Mouse (Mus musculus) embryonic stem cell, embryonic (primary cell): ENCODE results near the gene Rybp.

Experiments used
- CTCF ChIA-PET, 4 experiments: fragments of 300-600 bp in 2 of 4; fragments of 350-600 bp in 2 of 4; sonication (Branson Sonifier 250); formaldehyde crosslinking; loops; one replicate each; lab custom pipeline; 2022; ENCODE audit warnings: inconsistent platforms in 2 of 4; lab: Charles Lee
- POLR2A ChIA-PET, 4 experiments: fragments of 300-600 bp in 2 of 4; fragments of 350-600 bp in 2 of 4; sonication (Branson Sonifier 250); formaldehyde crosslinking; loops; one replicate each; lab custom pipeline; 2022; ENCODE audit warnings: antibody characterized with exemption in 4 of 4, inconsistent platforms in 1 of 4; lab: Charles Lee

The Rybp gene

GRCm38 (mm10) chr6:100300831-100301230, 13.5 kb upstream of the Rybp start:
- CTCF ChIA-PET = no interaction called here
- POLR2A ChIA-PET = interaction anchor here in 1 of 4 experiments (1.2 kb wide), 1 partner anchor 19 kb away, joined by 3 read pairs; no protein-coding TSS in a partner anchor

GRCm38 (mm10) chr6:100298945-100299344, 11.7 kb upstream of the Rybp start:
- CTCF ChIA-PET = no interaction called here
- POLR2A ChIA-PET = interaction anchor here in 2 of 4 experiments (1.3 to 2.1 kb wide), 3 partner anchors 10 to 36 kb away, joined by 4 to 8 read pairs (median 7); no protein-coding TSS in a partner anchor

GRCm38 (mm10) chr6:100297536-100297935, 10.3 kb upstream of the Rybp start:
- ChIA-PET POLR2A (interaction anchor here (0.6 to 2.1 kb wide), 15 partner anchors 9 to 155 kb away, joined by 3 to 8 read pairs (median 4); partner anchors contain the start of gene Rybp (in 1 of the 4)), CTCF (interaction anchor here in 1 of 4 experiments (0.7 kb wide), 1 partner anchor 312 kb away, joined by 4 read pairs; no protein-coding TSS in a partner anchor)

- POLR2A ChIA-PET = interaction anchor here in 1 of 4 experiments (1.9 kb wide), 1 partner anchor 86 kb away, joined by 7 read pairs; no protein-coding TSS in a partner anchor
- CTCF ChIA-PET = no interaction called here
Measured at GRCm38 (mm10) chr6:100292411-100292810, 5.1 kb upstream of the Rybp start.

- POLR2A ChIA-PET = interaction anchor here in 3 of 4 experiments (0.6 to 2.0 kb wide), 21 partner anchors 9 to 275 kb away, joined by 3 to 15 read pairs (median 4); no protein-coding TSS in a partner anchor
- CTCF ChIA-PET = interaction anchor here in 2 of 4 experiments (0.5 to 0.6 kb wide), 2 partner anchors 209 to 426 kb away, joined by 3 read pairs; no protein-coding TSS in a partner anchor
Measured at GRCm38 (mm10) chr6:100289058-100289457, 1.8 kb upstream of the Rybp start.

GRCm38 (mm10) chr6:100288730-100289035, 1.4 kb upstream of the Rybp start:
- POLR2A ChIA-PET = interaction anchor here in 3 of 4 experiments (0.6 to 2.0 kb wide), 25 partner anchors 9 to 275 kb away, joined by 3 to 15 read pairs (median 4); no protein-coding TSS in a partner anchor

GRCm38 (mm10) chr6:100288016-100288729, 888 bp upstream of the Rybp start:
- ChIA-PET CTCF (interaction anchor here in 1 of 4 experiments (0.5 kb wide), 1 partner anchor 210 kb away, joined by 3 read pairs; no protein-coding TSS in a partner anchor), POLR2A (interaction anchor here in 3 of 4 experiments (0.7 to 2.0 kb wide), 24 partner anchors 10 to 275 kb away, joined by 3 to 15 read pairs (median 4); no protein-coding TSS in a partner anchor)

More at GRCm38 (mm10) chr6:100288730-100289035, 1.4 kb upstream of the Rybp start:
- CTCF ChIA-PET = interaction anchor here in 1 of 4 experiments (0.5 kb wide), 1 partner anchor 209 kb away, joined by 3 read pairs; no protein-coding TSS in a partner anchor

- ChIA-PET CTCF (interaction anchor here in 1 of 4 experiments (0.7 kb wide), 1 partner anchor 107 kb away, joined by 5 read pairs; no protein-coding TSS in a partner anchor), POLR2A (interaction anchor here in 3 of 4 experiments (0.6 to 9.8 kb wide), 21 partner anchors 9 to 461 kb away, joined by 3 to 167 read pairs (median 4); no protein-coding TSS in a partner anchor)
Measured at GRCm38 (mm10) chr6:100286573-100287333, 532 bp downstream of the Rybp start.

GRCm38 (mm10) chr6:100285985-100286572, 1.2 kb downstream of the Rybp start:
- ChIA-PET POLR2A (interaction anchor here in 3 of 4 experiments (0.7 to 9.8 kb wide), 22 partner anchors 9 to 461 kb away, joined by 3 to 167 read pairs (median 4); no protein-coding TSS in a partner anchor), CTCF (interaction anchor here in 1 of 4 experiments (0.7 kb wide), 1 partner anchor 106 kb away, joined by 5 read pairs; no protein-coding TSS in a partner anchor)

GRCm38 (mm10) chr6:100278841-100279240, 8.4 kb downstream of the Rybp start:
- POLR2A ChIA-PET = interaction anchor here (0.5 to 9.8 kb wide), 51 partner anchors 8 to 756 kb away, joined by 3 to 167 read pairs (median 3); no protein-coding TSS in a partner anchor
- CTCF ChIA-PET = interaction anchor here (0.5 to 1.8 kb wide), 10 partner anchors 16 to 475 kb away, joined by 3 to 10 read pairs (median 4); no protein-coding TSS in a partner anchor

- CTCF ChIA-PET = no interaction called here
- POLR2A ChIA-PET = interaction anchor here in 2 of 4 experiments (0.6 to 10.4 kb wide), 10 partner anchors 6 to 144 kb away, joined by 3 to 167 read pairs (median 4); partner anchors contain the start of gene Rybp (in 1 of the 2)
Measured at GRCm38 (mm10) chr6:100276344-100276743, 10.9 kb downstream of the Rybp start.

GRCm38 (mm10) chr6:100275643-100276042, 11.6 kb downstream of the Rybp start:
- ChIA-PET CTCF (no interaction called here), POLR2A (interaction anchor here in 3 of 4 experiments (0.6 to 10.4 kb wide), 9 partner anchors 7 to 202 kb away, joined by 3 to 167 read pairs (median 7); partner anchors contain the start of gene Rybp (in 1 of the 3))

- ChIA-PET POLR2A (interaction anchor here (0.7 to 10.4 kb wide), 18 partner anchors 9 to 409 kb away, joined by 3 to 167 read pairs (median 3); partner anchors contain the start of gene Rybp (in 1 of the 4)), CTCF (interaction anchor here in 3 of 4 experiments (0.6 to 1.3 kb wide), 5 partner anchors 9 to 289 kb away, joined by 3 to 4 read pairs (median 3); no protein-coding TSS in a partner anchor)
Measured at GRCm38 (mm10) chr6:100273556-100273955, 13.7 kb downstream of the Rybp start.

- ChIA-PET POLR2A (interaction anchor here (0.6 to 10.4 kb wide), 31 partner anchors 10 to 324 kb away, joined by 3 to 167 read pairs (median 4); partner anchors contain the start of gene Rybp (in 2 of the 4)), CTCF (interaction anchor here in 2 of 4 experiments (0.5 to 1.3 kb wide), 2 partner anchors 47 to 227 kb away, joined by 3 read pairs; no protein-coding TSS in a partner anchor)
Measured at GRCm38 (mm10) chr6:100271992-100272391, 15.3 kb downstream of the Rybp start.

- CTCF ChIA-PET = interaction anchor here in 1 of 4 experiments (0.9 kb wide), 1 partner anchor 150 kb away, joined by 3 read pairs; no protein-coding TSS in a partner anchor
- POLR2A ChIA-PET = interaction anchor here (0.6 to 10.4 kb wide), 43 partner anchors 9 to 228 kb away, joined by 3 to 167 read pairs (median 4); partner anchors contain the start of gene Rybp (in 1 of the 4)
Measured at GRCm38 (mm10) chr6:100270765-100271164, 16.5 kb downstream of the Rybp start.

GRCm38 (mm10) chr6:100259607-100260006, 27.7 kb downstream of the Rybp start:
- POLR2A ChIA-PET = interaction anchor here in 1 of 4 experiments (1.5 to 6.3 kb wide), 4 partner anchors 13 to 117 kb away, joined by 3 to 51 read pairs (median 10); no protein-coding TSS in a partner anchor
- CTCF ChIA-PET = interaction anchor here in 1 of 4 experiments (0.7 kb wide), 1 partner anchor 31 kb away, joined by 4 read pairs; no protein-coding TSS in a partner anchor

GRCm38 (mm10) chr6:100258278-100258677, 29.0 kb downstream of the Rybp start:
- CTCF ChIA-PET = no interaction called here
- POLR2A ChIA-PET = interaction anchor here in 1 of 4 experiments (0.7 to 6.1 kb wide), 5 partner anchors 10 to 24 kb away, joined by 3 to 24 read pairs (median 3); no protein-coding TSS in a partner anchor
